Mouse (Mus musculus): Measurements from ENCODE around the gene Cd27.

The Cd27 gene

DNA sequence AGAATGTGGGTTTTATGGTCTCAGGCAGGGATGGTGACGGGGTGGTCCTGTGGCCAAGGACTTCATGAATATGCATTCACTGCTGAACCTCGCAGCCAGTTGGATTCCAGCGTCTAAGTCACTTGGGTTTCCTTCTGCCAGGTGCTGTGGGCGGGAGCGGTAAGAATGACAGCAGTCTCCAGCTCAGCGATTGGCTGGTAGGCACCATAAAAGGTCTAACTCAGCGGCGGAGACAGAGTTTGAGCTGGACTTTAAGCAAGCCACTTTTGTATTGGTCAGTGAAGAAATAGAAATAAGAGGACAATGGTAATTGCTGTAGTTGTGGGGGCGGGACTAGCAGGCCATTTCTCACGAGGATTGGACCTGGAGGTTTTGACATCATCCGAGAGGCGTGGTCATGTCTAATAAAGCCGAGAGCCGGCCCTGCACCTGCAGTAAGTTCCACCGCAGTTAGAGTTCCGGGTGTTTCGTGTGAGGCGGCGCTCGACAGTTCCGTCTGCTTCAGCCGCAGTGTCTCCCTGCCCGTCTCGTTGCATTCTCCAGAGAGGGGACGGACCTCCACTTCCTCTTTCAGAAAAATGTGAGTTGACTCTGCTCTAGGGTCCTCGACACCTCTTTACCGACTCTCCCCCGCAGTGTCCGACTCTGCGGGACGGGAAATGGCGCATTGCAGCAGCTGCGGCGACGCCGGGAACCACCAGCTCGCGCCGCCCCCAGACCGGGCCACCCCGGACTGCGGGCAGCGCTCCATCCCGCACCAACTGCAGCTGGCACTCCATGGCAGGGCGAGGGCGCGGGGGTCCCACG lies 21.5 kb downstream of the Cd27 start, which contains the start of gene Vamp1:
Gene Vamp1 (plus strand): TSS at position 404 of the 807 bp plus-strand sequence.
- in situ Hi-C loops (cut with MboI; ENCODE audit: low sequenced_read_pairs) = no loop called here

DNA sequence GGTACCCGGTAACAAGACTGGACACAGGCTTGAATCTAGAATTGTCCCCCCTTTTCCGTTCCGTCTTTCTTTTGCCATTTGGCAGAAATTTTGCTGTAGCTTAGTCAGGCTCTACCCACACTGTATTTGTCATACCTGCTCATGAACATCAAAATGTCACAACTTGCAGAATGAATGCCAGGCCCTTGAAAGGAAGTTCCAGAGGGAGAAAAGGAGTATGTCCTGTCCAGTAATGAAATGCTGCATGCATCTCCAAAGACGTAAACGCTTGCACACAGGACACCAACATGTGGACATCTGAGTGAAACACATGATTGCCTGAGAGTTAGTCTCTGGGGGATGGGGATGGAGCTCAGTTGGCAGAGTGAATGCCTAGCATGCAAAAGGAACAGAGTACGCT lies 23.1 kb downstream of the Cd27 start:
- in situ Hi-C loops (cut with MboI; ENCODE audit: low sequenced_read_pairs) = no loop called here

DNA sequence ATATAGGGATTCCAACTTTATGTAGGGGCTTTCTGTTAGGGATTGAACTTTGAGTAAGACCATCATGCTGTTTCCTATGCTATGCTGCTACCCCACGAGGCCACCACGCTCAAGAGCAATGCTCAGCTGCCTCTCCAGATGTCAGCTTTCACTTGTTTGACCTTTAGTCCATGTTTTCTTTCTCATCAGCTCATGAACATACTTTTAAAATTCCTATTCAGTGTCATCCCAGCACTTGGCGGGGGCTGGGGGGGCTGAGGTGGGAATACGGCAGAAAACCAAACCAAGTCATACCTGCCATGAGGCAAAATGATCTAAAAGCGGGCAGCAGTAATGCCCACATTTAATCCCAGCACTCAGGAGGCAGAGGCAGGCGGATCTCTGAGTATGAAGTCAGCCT lies 23.7 kb downstream of the Cd27 start:
- in situ Hi-C loops (cut with MboI; ENCODE audit: low sequenced_read_pairs) = no loop called here

DNA sequence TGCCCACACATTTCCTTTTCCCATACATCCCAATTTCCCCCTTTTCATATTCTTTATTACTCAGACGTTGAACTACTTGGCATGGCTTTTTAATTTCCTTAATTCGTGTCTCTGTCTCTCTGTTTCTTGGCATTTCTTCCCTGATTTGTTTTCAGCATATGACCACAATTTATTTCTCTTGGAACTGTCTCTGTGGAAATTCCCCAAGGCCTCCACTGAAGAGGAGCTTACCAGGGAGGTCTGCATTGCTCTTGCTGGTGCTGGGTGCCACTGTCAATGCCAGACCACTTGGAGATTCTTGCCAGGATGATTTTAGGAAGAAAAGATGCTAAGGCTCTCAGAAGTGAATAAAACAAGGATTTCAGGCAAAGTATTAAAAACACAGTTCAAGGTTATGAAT lies 24.2 kb downstream of the Cd27 start:
- in situ Hi-C loops (cut with MboI; ENCODE audit: low sequenced_read_pairs) = no loop called here

DNA sequence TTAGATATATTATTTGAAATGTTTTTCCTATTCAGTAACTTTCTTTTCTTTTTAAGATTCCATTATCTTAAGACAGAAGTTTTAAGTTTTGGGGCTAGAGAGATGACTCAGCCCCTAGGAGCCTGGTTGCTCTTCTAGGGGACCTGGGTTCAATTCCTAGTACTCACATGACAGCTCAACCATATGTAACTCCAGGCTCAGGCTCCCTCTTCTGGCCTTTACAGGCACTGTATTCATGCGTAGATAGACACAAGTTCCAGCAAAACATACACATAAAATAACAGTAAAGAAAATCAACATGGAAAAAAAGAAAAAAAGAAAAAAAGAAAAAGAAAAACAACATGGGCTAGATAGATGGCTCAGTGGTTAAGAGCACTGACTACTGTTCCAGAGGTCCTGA lies 26.4 kb downstream of the Cd27 start:
- in situ Hi-C loops (cut with MboI; ENCODE audit: low sequenced_read_pairs) = no loop called here

DNA sequence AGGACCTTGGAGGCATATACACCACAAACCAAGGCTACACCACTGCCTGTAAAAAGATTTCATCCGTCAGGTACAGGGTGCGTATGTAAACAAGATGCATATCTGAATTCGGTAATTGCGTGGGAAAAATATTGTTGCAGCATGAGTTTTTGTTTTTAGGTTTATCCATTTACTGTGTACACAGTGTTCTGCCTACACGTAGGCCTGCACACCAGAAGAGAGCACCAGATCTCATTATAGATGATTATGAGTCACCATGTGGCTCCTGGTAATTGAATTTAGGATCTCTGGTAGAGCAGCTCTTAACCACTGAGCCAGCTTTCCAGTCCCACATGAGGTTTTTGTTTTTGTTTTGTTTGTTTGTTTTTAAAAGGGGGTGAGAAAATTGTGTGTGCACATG lies 39.6 kb downstream of the Cd27 start:
- in situ Hi-C loops (cut with MboI; ENCODE audit: low sequenced_read_pairs) = no loop called here

DNA sequence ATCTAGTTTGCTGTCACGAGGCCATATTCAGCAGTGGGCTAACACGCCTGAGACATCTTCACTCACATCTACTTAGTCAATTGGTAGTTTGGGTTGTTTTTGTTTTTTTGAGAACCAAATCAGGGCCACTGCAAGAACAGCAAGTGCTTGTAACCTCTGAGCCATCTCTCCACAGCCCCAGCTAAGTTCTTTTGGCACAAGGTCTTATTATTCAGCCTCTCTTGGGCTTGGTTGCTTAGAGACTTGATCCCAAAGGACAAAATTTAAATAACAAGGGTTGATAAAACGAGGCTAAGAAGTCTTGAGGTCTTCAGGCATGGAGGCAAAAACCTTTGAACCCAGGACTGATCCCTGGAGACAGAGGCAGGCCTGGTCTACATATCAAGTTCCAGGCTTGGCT lies 40.5 kb downstream of the Cd27 start:
- in situ Hi-C loops (cut with MboI; ENCODE audit: low sequenced_read_pairs) = no loop called here

DNA sequence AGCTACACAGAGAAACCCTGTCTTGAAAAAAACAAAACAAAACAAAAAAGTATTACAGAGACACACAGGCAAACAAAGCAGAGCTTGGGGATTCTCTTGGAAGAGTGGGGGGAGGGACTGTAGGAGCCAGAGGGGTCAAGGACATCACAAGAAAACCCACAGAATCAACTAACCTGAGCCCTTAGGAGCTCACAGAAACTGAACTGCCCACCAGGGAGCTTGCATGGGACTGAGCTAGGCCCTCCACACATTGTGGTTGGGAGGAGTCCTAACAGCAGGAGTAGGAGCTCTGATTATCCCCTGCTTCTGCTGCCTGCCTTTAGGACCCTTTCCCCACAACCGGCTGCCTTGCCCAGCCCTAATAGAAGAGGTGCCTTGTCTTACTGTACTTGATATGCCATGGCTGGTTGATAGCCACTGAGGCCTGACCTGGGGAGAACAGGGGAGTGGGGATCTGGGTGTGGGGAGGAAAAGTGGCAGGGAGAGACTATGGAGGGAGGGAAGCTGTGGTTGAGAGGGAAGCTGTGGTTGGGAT lies 41.2 kb downstream of the Cd27 start:
- in situ Hi-C loops (cut with MboI; ENCODE audit: low sequenced_read_pairs) = no loop called here

DNA sequence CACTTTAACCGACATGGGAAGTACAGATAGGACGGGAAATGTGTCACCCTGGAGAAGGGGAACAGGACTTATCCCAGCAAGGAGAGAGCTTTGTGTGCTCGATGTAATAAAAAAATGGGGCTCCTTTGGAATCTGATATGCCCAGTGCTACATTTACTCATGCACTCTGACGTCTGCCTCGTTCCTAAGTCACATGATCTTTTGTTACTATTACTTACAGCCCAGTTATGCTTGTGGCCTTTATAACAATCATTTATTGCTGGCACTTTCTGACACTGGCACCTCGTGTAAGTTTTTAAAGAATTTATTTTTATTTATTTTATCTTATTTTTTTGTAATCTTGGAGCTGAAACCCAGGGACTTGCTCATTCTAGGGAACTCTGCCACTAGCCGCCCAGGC lies 43.4 kb downstream of the Cd27 start:
- in situ Hi-C loops (cut with MboI; ENCODE audit: low sequenced_read_pairs) = no loop called here

DNA sequence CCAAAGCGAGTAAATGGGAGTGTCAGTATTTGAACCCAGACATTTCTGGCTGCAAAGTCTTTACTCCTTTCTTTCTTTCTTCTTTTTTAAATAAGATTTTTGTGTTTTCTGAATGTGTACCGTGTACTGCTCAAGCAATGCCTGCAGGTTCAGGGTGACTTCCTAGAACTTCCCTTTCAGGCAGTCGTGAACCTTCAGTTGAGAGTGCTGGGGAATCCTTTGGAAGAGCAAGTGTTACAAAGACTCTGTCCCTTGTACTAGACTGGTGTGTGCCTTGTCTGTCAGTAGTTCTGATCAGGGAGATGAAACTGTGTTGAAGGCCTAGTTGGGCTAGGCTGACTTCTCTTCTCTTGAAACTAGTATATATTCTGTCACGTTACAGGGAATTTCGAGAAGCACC lies 44.0 kb downstream of the Cd27 start:
- in situ Hi-C loops (cut with MboI; ENCODE audit: low sequenced_read_pairs) = no loop called here

DNA sequence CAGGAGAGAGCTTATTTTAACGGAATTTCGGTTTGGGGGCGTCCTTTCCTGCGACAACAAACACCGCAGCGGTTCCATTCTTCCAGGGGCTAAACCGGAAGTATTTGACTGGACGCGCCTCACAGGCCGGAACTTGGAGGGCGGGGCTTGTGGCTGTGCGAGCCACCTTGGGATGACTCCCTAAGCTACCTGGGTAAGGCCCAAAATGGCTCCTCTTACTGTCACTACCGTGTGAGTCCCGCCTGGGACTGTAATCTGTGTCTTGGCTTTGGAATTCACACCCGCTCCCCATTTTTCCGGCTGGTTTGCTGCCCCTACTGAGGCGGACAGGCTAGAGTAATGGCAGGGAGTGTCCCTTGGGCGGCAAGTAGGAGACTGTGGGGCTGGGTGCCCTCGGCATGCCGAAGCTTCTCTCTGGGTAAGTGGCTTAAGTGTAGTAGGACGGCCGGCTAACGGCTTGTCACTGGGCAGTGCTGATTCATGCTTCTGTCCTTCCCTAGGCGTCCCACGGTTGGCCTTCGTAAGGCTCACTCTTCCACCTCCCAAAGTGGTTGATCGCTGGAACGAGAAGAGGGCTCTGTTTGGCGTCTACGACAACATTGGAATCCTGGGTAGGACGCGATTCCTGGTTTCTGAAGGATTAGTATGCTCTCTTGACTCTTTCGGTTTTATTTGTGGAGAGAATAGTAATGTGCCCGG lies 44.6 kb downstream of the Cd27 start:
- in situ Hi-C loops (cut with MboI; ENCODE audit: low sequenced_read_pairs) = no loop called here

DNA sequence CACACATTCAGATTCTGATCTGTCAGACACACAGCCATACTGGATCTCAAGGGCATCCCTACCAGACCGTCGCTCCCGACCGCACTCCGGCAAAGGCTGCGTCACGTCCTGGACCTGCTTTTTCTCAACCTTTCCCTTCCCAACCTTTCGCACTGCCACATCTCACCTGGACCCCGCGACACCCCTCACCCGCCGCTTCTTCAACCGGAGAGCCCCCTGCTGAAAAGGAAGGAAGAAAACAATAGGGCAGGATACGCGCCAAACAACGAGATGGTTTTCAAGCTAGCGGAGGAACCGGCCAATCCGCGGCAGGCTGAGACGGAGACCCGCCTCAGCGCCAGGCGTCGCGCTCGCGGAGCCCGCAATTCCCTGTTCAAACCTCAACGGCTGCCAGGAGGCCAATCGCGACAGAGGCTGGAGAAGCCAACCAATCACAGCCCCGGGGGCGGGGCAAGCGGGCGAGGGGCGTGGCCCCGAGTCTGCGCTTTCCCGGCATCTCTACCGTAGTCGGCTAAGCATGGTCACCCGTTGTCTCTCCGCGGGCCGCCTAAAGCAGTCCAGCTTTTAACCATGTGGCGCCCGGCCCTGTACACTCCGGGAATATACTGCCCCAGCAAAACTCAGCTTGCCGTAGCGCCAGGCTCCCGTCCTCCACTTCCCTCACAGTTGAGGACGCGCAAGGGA lies 45.3 kb downstream of the Cd27 start, which contains the start of the genes Ncapd2 and Mrpl51:
Gene Ncapd2 (minus strand): TSS at position 370 of the 684 bp plus-strand sequence.
Gene Mrpl51 (plus strand): TSS at position 470 of the 684 bp plus-strand sequence.
- in situ Hi-C loops (cut with MboI; ENCODE audit: low sequenced_read_pairs) = no loop called here

DNA sequence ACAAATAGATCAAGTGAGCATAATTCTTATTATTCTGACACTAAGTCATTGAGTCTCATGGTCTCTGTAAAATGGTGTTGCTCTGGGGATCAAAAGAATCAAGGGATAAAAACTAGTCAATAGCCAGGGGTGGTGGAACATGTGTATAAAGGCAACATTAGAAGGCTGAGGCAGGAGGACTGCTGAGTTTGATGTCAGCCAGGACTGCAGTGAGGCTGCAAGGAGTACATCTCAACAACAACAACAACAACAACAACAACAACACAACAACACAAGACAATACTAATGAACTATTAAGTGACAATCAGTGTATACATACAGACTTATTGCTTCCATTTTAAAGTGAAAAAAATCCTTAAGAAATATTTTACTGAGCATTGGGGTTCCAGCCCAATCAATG lies 46.0 kb downstream of the Cd27 start:
- in situ Hi-C loops (cut with MboI; ENCODE audit: low sequenced_read_pairs) = no loop called here

DNA sequence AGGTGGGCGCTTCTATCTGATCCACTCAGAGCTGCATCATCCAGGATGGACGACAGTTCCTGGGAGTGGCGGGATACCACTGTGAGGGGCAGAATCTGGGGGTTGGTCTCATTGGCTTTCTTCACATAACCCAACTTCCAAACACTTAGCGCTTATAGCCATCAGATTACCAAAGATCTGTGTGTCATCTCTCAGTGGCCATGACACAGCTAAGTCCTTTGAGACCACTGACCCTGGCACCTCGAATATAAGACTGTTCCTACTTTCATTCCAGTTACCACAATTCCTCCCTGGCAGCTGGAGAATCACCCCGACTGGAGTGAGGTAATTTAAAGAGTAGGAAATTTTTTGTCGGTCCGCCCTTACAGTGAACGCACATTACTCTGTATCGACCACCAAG lies 50.6 kb downstream of the Cd27 start:
- in situ Hi-C loops (cut with MboI; ENCODE audit: low sequenced_read_pairs) = no loop called here

Data from CH12F3 (cell line).